Mouse (Mus musculus) bone marrow macrophage, adult 2 months (primary cell): ENCODE results near the gene Lsm7.

Experiments
- CTCF ChIP-seq: IDR thresholded peaks from 2 replicates; pipeline ENCODE4 v1.5.1; 2012; ENCODE audit warnings: low read depth, mild to moderate bottlenecking, low read length, moderate library complexity
- POLR2A ChIP-seq: IDR thresholded peaks from 2 replicates; pipeline ENCODE4 v1.6.1; 2012; ENCODE audit warnings: mild to moderate bottlenecking, low read depth, low read length, borderline replicate concordance

DNA sequence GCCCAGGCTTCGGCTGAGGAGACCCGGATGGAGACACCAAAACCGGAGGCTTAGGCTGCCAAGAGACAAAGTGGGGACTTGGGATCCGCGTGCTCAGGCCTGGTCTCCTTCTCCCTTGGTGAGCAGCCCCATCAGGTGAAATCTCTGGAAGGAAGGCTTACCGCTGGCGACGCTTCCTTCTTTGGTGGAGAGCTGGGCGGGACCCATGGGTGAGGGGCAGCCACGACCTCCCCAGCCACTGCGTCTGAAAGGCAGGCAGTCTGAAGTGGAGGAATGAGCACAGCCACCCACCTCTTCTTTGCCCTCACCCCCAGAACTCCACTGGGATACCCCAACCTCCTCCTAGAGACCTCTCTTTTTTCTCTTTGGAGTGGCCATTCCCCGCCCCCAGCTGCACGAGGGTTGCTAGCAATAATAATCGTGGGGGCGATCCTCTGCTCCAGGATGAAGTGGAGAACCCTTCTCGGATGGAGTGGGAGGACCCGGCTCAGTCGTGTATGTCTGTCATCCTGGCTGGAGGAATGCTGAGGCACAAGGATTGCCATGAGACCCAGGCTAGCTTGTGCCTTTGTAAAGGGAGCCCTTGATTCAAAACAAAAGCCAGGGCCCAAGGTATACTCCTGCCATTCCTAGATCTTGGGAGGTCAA lies 45.9 kb downstream of the Lsm7 start:
- TF ChIP-seq CTCF (no peak), POLR2A (no peak)
